8 mouse cellular contexts compared by ENCODE assay signal in the genomic region with DNA sequence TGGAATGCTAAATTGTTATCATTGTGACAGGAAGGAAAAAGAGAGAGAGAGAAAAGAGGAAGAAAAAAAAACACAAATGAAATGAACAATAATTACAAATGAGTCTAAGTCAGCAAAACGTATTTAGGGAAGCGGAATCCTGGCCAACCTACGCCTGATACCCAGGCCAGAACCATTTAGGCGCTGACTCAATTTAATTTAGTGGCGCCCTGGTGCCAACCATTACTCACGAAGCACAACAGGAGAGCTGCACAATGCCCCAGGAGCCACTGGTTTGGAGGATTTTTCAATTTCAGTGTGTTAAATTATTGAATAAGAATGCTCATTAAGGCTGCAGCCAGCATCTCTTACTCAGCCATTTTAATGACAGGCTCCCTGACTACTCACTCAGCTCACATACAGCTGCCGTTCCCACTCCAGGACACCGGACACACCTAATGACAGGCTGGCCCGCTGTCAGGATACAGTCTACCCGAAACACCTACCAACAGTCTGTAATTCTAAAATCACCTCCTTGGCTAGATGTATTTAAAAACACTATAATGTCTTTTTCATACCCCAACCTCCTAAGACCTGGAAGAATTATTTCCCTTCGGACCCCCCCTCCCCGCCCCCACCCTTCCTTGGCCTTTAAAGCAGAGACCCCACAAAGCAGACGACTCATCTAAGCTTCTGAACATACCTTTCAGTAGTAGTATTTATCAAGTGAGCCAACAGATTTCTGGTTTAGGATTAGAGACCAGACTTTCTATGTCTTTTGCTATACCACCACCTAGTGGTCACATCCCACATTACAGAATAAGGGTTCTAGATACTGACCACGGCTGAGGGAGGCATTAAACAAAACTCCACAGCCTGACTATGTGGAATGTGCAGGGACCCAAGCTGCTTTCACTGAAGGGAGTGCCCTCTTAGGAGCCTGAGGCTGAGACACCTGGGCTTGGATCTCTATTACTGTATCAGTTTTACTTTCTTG. TPM values are rescaled to one million over a fixed set of nuclear protein-coding genes. Genes with fewer than 3 reads are reported as not detected.
A peak's percentile ranks its signal among the peaks of the same experiment; 100 is the strongest.
DNase-seq lines count a peak whose midpoint lies in the region; ATAC-seq lines count a peak whose summit lies in the region.

No protein-coding gene starts in this region.

- peak; percentile 77 for ATAC-seq in CD4-positive, CD25-positive, alpha-beta regulatory T cell, adult 4 months

- DNase-seq in adrenal gland, postnatal 14 days, result peak; percentile 73
- DNase-seq in adrenal gland, postnatal 25 days, result no peak
- peak; percentile 67 for DNase-seq in cerebellum, adult 11 months
- DNase-seq in forelimb bud, embryonic 11.5 days (ENCODE audit: low read depth, low spot score), result peak; percentile 85
- peak; percentile 77 for DNase-seq in kidney, postnatal 14 days
- DNase-seq in lung, postnatal 10 days, result peak; percentile 85
- DNase-seq in retina, postnatal 1 day, result peak; percentile 86

RNA-seq across cellular contexts. Expression of a gene that starts 17.9 kb away (rescaled TPM):
- 0.85 and 3.1 TPM in 2 replicates for total RNA-seq in adrenal gland, postnatal 14 days (2021)
- total RNA-seq in adrenal gland, postnatal 25 days (2021), result 1.00 and 1.6 TPM in 2 replicates
- polyA plus RNA-seq in CD4-positive, CD25-positive, alpha-beta regulatory T cell, adult 4 months (2017; shearing (Covaris generic)), result 100 to 1,000 TPM in 1 of 2 experiments, 10 to 100 TPM in 1; 51.7 to 101 TPM
